Mouse (Mus musculus): ENCODE measurements around the gene 1700057G04Rik.

DNA sequence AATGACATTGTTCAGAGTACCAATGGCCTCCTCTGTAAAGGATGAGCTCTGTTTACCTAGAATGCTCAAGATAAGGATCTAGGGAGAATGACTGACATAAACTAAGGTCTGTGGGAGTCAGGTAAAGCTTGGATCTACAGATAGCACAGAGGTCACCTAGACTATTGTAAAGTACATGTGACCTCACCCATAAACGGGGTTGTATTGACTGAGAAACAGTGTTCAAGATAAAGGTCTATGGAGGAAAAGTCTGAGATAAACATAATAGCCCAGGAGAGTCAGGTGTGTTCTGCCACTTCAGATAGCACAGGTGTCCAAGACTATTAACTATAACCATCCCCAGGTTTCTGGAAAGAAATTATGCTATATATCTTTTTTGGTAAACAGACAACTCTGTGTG, 29.8 kb downstream of the 1700057G04Rik start:
- TF ChIP-seq TAL1 (conservative IDR thresholded peaks at IDR 0.05; ENCODE audit: low read depth, low read length) (no peak), CTCF (IDR thresholded peaks at IDR 0.05; ENCODE audit: low read depth, low read length) (no peak), GATA1 (IDR thresholded peaks at IDR 0.05; ENCODE audit: borderline replicate concordance, low read length) (no peak), POLR2AphosphoS5 (IDR thresholded peaks at IDR 0.05; ENCODE audit: insufficient replicate concordance, low read depth, low read length) (no peak)
